Mouse (Mus musculus): ENCODE measurements at regions not wholly inside any gene's neighbourhood (a gene's known extent, or its start where the extent isn't known, plus 50 kb on each side); places are given as distances from the start of the nearest gene placed in this dataset.

GRCm38 (mm10) chr13:110574764-110575471, 180.1 kb downstream of the Plk2 start:
- DNase-seq: no peak
- intact Hi-C loops (cut with DNase I): no loop called here

DNA sequence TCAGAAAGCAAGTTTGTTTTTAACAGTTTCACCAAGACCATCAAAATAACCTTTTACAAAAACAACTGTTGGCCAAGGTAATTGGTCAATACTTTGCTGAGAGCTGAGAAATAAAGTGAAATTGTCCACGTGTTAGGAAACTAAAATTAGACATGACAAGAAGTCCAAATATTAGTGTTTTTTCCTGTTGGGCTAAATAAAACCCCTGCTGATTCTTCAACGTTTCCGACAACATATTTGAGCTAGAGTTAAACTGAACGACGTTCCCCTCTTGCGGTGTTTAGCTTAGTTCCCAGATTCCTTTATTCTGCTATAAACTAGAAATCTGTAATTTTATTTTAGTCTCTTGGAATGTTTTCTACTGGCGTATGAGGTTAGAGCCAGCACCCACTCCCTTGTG, 183.3 kb downstream of the Plk2 start:
- intact Hi-C loops (cut with DNase I): no loop called here
- DNase-seq: no peak

- intact Hi-C loops (cut with DNase I): no loop called here
- no peak for DNase-seq
Measured at GRCm38 (mm10) chr13:110580166-110580565, 185.3 kb downstream of the Plk2 start.

GRCm38 (mm10) chr13:110580570-110580969, 185.7 kb downstream of the Plk2 start:
- intact Hi-C loops (cut with DNase I): no loop called here
- no peak for DNase-seq

DNA sequence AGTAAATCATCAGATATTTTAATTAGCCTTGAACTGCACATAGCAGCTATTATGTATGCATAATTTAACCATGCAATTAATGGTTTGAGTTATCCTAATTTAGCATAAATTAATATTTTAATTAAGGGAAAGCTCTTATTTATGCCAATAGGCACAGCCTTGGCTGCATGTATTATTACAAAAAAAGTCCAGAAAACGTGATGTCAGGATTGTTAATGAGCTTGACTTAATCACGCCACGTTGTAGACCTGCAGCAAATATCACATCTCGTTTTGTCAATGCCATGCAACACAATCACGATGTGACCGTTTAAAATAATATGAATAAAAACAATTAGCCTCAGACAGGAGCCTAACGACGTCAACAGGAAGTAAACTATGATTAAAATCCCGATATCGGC, 189.9 kb downstream of the Plk2 start:
- no peak for DNase-seq
- intact Hi-C loops (cut with DNase I): no loop called here

DNA sequence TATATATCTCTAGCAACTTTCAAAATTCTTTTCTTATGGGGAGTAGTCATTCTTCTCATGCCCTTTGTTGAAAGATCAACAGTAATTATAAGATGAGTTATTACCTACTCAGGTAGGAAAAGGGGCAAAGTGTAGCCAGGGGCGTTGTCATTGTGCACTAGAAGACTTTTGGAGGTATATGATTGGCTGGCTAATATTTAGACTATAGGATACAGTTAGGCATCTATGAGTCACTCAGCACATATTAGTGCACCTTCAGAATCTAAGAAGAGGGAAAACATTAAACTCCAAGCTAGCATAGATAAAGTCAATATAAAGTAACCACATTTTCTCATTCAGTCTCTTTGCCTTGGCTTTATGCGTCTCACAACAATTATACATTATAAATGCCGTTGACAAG, 199.8 kb downstream of the Plk2 start:
- no peak for DNase-seq
- intact Hi-C loops (cut with DNase I): no loop called here

DNA sequence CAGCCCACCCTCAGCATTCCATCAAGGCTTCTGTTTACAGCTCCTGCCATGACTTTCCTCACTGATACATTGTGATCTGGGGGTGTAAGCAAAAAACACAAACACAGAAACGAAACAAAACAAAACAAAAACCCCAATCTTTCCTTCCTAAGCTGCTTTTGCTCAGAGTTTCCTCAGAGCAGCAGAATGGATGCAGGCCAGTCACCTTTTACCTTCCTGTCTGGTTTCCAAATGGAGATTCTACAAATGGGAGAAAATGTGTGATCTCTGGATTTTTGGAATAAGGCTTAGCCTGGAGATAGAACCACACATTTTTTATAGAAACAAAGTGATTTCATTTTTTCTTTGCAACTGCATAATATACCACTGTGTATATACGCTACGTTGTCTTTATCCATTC, 204.8 kb downstream of the Plk2 start:
- intact Hi-C loops (cut with DNase I): no loop called here
- DNase-seq: no peak

DNA sequence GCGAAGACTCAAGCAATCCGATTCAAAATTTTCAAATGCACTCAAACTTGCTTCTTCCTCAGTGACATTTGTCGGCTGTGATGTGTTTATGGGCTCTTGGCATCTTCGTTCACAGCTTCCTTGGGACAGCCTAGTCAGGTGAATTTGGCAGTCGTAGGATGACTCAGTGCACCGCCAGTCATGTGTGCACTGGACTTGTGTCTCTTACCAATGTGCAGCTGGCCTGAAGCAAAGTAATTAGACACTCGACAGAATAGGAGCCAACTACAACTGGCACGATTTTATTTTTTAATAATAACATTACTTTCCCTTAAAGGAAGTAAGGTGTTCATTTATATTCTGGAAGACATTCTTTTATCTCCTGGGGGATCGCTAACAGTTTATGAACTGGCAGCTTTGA, 205.5 kb downstream of the Plk2 start:
- DNase-seq: no peak
- intact Hi-C loops (cut with DNase I): no loop called here

GRCm38 (mm10) chr13:110601352-110601751, 206.5 kb downstream of the Plk2 start:
- DNase-seq: no peak
- intact Hi-C loops (cut with DNase I): no loop called here

DNA sequence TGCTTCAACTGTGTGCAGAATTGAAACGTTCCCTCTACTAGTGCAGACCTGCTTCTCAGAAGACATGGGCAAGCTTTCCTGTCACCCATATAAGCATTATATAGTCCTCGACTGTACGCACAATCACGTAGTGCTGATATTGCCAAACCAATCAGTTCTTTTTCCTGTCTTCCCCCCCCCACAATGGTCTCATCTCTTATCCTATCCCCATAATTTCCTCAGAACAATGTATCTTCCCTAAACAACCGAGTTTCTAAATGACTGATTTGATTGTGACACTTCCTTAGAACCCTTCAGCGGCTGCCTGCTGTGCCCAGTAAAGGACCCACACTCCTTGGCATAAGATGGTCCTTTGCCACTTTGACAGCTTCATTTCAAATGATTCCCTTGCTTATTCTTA, 207.0 kb downstream of the Plk2 start:
- intact Hi-C loops (cut with DNase I): no loop called here
- no peak for DNase-seq

DNA sequence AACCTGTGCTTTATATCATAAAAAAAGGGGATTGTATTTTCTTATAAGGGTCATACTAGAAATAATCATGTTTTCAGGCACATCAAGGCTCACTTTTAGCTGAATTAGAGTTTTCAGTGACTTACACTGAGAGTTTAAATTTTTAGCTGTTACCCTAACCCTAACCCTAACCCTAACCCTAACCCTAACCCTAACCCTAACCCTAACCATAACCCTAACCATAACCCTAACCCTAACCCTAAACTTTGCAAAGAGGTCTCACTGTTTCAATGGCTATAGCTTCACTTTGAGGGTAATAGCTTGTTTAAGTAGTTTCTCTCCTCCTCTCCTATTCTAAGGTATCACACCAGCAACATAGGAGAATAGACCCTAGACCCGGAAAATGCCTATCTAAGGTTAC, 208.0 kb downstream of the Plk2 start:
- intact Hi-C loops (cut with DNase I): no loop called here
- no peak for DNase-seq

DNA sequence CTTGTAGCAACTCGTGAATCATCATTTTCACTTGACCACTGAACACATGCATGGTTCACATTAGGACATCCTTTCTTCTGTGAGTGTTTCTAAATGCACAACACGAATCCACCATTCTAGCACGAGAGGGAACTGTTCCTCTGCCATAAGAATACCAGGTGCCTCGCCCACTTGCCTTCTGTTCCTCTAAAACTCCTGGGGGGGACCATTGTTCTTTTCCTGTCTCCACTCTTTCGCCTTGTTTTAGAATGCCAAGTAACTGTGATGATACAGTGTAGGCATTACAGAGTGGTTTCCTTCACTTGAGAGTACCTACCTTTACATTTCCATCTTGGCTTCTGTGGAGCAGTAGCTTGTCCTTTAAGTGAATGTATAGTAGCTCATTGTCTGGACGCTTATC, 224.2 kb downstream of the Plk2 start:
- no peak for DNase-seq
- intact Hi-C loops (cut with DNase I): no loop called here

DNA sequence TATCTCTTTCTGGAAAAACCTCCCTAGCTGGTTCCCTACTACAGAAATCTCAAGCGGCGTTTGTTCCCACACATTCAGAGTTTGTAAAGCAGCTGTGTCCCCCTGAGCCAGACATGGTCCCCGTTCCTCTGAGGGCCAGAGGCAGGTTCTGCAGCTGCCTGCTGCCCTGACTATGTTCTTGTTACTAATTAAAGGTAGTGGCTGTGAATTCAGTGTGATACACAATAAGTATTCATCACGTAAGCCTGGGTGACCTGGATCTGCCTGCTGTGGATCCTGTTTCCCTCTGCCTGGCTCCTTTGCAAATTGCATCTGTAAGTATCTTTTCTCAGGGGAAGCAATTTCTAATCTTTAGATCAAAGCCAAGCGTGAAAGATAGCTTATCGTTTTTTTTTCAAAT, 232.3 kb downstream of the Plk2 start:
- no peak for DNase-seq
- intact Hi-C loops (cut with DNase I): loop anchor here (10.0 kb wide), 1 partner anchor 608 kb away; no protein-coding TSS in a partner anchor

DNA sequence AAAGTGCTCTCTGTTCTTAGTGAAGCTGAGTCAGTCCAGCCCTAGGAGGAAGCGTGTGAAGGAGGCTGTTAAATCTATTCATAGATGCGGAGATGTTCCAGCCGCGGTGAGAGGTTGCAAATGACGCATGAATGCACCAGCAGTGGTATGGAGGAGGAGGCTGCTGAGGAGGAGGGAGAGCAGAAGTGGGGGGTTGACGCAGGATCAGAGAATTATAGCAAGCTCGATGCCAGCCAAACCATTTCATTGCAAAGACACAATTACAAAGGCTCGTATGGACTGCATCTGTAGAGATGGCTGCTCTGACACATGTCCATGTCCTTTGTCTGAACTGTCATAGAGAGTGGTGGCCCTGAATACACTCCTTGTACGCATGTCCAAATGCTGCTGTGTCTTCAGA, 232.9 kb downstream of the Plk2 start:
- DNase-seq: no peak
- intact Hi-C loops (cut with DNase I): loop anchor here (10.0 kb wide), 1 partner anchor 607 kb away; no protein-coding TSS in a partner anchor

DNA sequence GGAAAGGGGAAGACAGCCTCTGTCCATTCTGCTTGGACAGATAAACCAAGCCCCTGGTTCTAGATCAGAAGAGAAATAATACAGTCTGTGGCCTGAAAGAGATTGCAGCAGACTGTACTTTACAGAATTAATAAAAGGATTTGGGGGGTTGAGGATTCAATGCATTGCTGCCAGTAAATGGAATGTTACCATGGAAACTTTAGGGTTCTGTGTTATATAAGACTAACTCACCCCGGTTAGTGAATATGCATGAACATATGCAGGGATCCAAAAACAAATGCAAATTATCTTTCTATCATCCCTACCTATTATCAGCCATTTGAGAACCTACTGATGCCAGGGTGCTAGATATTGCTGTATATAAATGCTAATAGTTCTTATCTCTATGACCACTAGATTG, 233.4 kb downstream of the Plk2 start:
- intact Hi-C loops (cut with DNase I): loop anchor here (10.0 kb wide), 1 partner anchor 607 kb away; no protein-coding TSS in a partner anchor
- no peak for DNase-seq

GRCm38 (mm10) chr13:110633261-110633781, 238.5 kb downstream of the Plk2 start:
- intact Hi-C loops (cut with DNase I): no loop called here
- no peak for DNase-seq

- intact Hi-C loops (cut with DNase I): no loop called here
- DNase-seq: no peak
Measured at GRCm38 (mm10) chr13:110633899-110634298, 239.1 kb downstream of the Plk2 start.

GRCm38 (mm10) chr13:110642792-110643191, 247.9 kb downstream of the Plk2 start:
- intact Hi-C loops (cut with DNase I): loop anchor here (5.0 kb wide), 1 partner anchor 245 kb away; the partner anchor contains the start of gene Plk2
- no peak for DNase-seq

DNA sequence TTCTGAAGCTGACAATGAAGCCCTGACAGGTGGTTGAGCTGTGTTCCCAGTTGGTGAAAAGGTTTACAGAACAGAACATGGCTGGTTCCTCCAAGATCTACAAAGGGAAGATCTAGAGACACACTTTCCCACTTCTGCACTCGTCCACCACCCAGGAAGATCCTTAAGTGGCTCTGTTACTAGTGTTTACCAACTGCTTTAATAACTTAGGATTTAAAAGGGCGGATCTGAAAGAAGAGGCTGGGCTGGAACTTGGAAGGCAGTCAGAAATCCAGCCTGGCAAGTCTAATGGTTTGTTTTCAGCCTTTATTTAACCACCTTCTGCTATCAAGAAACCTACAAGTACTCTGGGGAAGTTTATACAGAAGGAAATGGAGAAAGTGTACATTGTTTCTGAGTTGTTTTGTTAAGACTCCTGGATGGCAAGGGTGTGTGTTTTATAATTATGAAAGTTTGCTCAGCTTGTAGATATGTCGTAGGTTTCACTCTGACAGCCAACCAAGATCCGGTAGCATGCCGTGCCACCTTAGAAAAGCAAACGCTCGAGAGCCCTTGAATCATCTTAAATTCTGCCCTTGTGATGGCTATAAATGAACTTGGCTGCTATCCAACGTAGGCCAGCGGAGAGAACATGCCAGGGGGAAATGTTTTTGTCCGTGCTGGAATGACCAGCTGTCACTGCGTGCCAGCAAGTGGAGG, 248.5 kb downstream of the Plk2 start:
- DNase-seq: peak; percentile 24 to 58
- intact Hi-C loops (cut with DNase I): loop anchor here (5.0 kb wide), 1 partner anchor 246 kb away; the partner anchor contains the start of gene Plk2

GRCm38 (mm10) chr13:110643897-110644213, 249.0 kb downstream of the Plk2 start:
- no peak for DNase-seq
- intact Hi-C loops (cut with DNase I): loop anchor here (5.0 kb wide), 1 partner anchor 247 kb away; the partner anchor contains the start of gene Plk2

GRCm38 (mm10) chr13:110649378-110649777, 254.5 kb downstream of the Plk2 start:
- intact Hi-C loops (cut with DNase I): loop anchor here (5.0 kb wide), 1 partner anchor 48 kb away; no protein-coding TSS in a partner anchor
- no peak for DNase-seq

All from heart, postnatal 14 days (tissue).